Mouse (Mus musculus) MEL (cell line): ENCODE measurements at regions not wholly inside any gene's neighbourhood (a gene's known extent, or its start where the extent isn't known, plus 50 kb on each side); places are given as distances from the start of the nearest gene placed in this dataset.

Experiments used
- DNase-seq: peaks from one replicate; pipeline ENCODE4 v3.0.0; 2011; ENCODE audit warnings: low read depth, low spot score
- H3K27ac ChIP-seq: 2 replicates; pipeline ENCODE4 v1.5.1; 2012; ENCODE audit warnings: low read depth, mild to moderate bottlenecking, control low read depth, low read length, moderate library complexity; ENCODE audit not compliant: control insufficient read depth
- H3K27me3 ChIP-seq, 2 experiments: fragments of 150-350 bp in 1 of 2; sonication (generic) in 1 of 2; 2 replicates each; pipeline ENCODE4 v1.6.1; 2012; ENCODE audit warnings: low read length in 2 of 2, mild to moderate bottlenecking in 2 of 2, improper control_type of control experiment in 1 of 2, moderate library complexity in 1 of 2; ENCODE audit not compliant: insufficient read depth in 2 of 2, control insufficient read depth in 1 of 2
- H3K36me3 ChIP-seq, 2 experiments: 2 replicates each; pipeline ENCODE4 v1.6.1; 2012 to 2014; ENCODE audit warnings: low read length in 2 of 2, improper control_type of control experiment in 1 of 2, inconsistent platforms in 1 of 2, mild to moderate bottlenecking in 1 of 2; ENCODE audit not compliant: insufficient read depth in 2 of 2, control insufficient read depth in 1 of 2
- H3K4me1 ChIP-seq, 2 experiments: fragments of 150-350 bp in 1 of 2; sonication (generic) in 1 of 2; 2 replicates each; pipeline ENCODE4 v1.6.1; 2012; ENCODE audit warnings: low read length in 2 of 2, improper control_type of control experiment in 1 of 2, mild to moderate bottlenecking in 1 of 2; ENCODE audit not compliant: insufficient read depth in 2 of 2, control insufficient read depth in 1 of 2
- H3K4me3 ChIP-seq, 2 experiments: fragments of 150-350 bp in 1 of 2; sonication (generic) in 1 of 2; 2 replicates each; pipeline ENCODE4 v1.5.1; 2012; ENCODE audit warnings: low read depth in 2 of 2, low read length in 2 of 2, mild to moderate bottlenecking in 2 of 2, moderate library complexity in 2 of 2, control low read depth in 1 of 2, improper control_type of control experiment in 1 of 2; ENCODE audit not compliant: control insufficient read depth in 1 of 2, insufficient read depth in 1 of 2
- H3K79me2 ChIP-seq: 2 replicates; pipeline ENCODE4 v1.6.1; 2012; ENCODE audit warnings: mild to moderate bottlenecking, low read length, moderate library complexity; ENCODE audit not compliant: control insufficient read depth, poor library complexity, insufficient read depth
- H3K9ac ChIP-seq: 2 replicates; pipeline ENCODE4 v1.6.1; 2012; ENCODE audit warnings: low read depth, mild to moderate bottlenecking, control low read depth, low read length, moderate library complexity; ENCODE audit not compliant: control insufficient read depth, poor library complexity, severe bottlenecking
- H3K9me3 ChIP-seq: fragments of 150-350 bp; sonication (generic); replicated peaks from 2 replicates; pipeline ENCODE4 v1.6.1; 2012; ENCODE audit warnings: mild to moderate bottlenecking, low read length, improper control_type of control experiment, moderate library complexity; ENCODE audit not compliant: insufficient read depth
- CHD2 ChIP-seq: IDR thresholded peaks from 2 replicates; pipeline ENCODE4 v1.6.1; 2011; ENCODE audit warnings: low read length, improper control_type of control experiment
- E2F4 ChIP-seq: IDR thresholded peaks from 2 replicates; pipeline ENCODE4 v1.6.1; 2011; ENCODE audit warnings: low read depth, low read length, improper control_type of control experiment, borderline replicate concordance
- GATA1 ChIP-seq: IDR thresholded peaks from 2 replicates; pipeline ENCODE4 v1.6.1; 2011; ENCODE audit warnings: low read depth, low read length, improper control_type of control experiment
- MAZ ChIP-seq: IDR thresholded peaks from 2 replicates; pipeline ENCODE4 v1.6.1; 2012; ENCODE audit warnings: low read depth, mild to moderate bottlenecking, inconsistent platforms, low read length, improper control_type of control experiment
- MEF2A ChIP-seq: IDR thresholded peaks from 2 replicates; pipeline ENCODE4 v1.6.1; 2014; ENCODE audit warnings: low read depth, mild to moderate bottlenecking, inconsistent platforms, low read length, improper control_type of control experiment; ENCODE audit not compliant: poor library complexity, insufficient replicate concordance, severe bottlenecking; ENCODE audit errors: extremely low read depth
- MYB ChIP-seq: IDR thresholded peaks from 2 replicates; pipeline ENCODE4 v1.6.1; 2011; ENCODE audit warnings: mild to moderate bottlenecking, low read depth, low read length, improper control_type of control experiment
- MYC ChIP-seq: IDR thresholded peaks from 2 replicates; pipeline ENCODE4 v1.6.1; 2011; ENCODE audit warnings: low read depth, mild to moderate bottlenecking, low read length, improper control_type of control experiment, moderate library complexity
- NRF1 ChIP-seq: IDR thresholded peaks from 2 replicates; pipeline ENCODE4 v1.6.1; 2014; ENCODE audit warnings: low read depth, mild to moderate bottlenecking, inconsistent platforms, low read length, improper control_type of control experiment, moderate library complexity; ENCODE audit not compliant: poor library complexity, insufficient read depth, severe bottlenecking
- POLR2A ChIP-seq, 2 experiments: IDR thresholded peaks; 2 replicates each; pipeline ENCODE4 v1.6.1; 2011 to 2012; ENCODE audit warnings: low read length in 2 of 2, mild to moderate bottlenecking in 2 of 2, control low read depth in 1 of 2, improper control_type of control experiment in 1 of 2, low read depth in 1 of 2, moderate library complexity in 1 of 2; ENCODE audit not compliant: control insufficient read depth in 1 of 2, insufficient read depth in 1 of 2, poor library complexity in 1 of 2
- POLR2AphosphoS2 ChIP-seq: IDR thresholded peaks from 2 replicates; pipeline ENCODE4 v1.6.1; 2011; ENCODE audit warnings: low read length, improper control_type of control experiment
- POLR2AphosphoS5 ChIP-seq: IDR thresholded peaks from 2 replicates; pipeline ENCODE4 v1.6.1; 2012; ENCODE audit warnings: low read depth, borderline replicate concordance, mild to moderate bottlenecking, inconsistent platforms, low read length, moderate library complexity, mixed read lengths
- RCOR1 ChIP-seq: IDR thresholded peaks from 2 replicates; pipeline ENCODE4 v1.6.1; 2012; ENCODE audit warnings: low read depth, mild to moderate bottlenecking, inconsistent platforms, low read length, improper control_type of control experiment
- SIN3A ChIP-seq: IDR thresholded peaks from 2 replicates; pipeline ENCODE4 v1.6.1; 2012; ENCODE audit warnings: low read length, improper control_type of control experiment, inconsistent platforms
- SMC3 ChIP-seq: IDR thresholded peaks from 2 replicates; pipeline ENCODE4 v1.6.1; 2011; ENCODE audit warnings: low read depth, low read length, improper control_type of control experiment
- TAL1 ChIP-seq: IDR thresholded peaks from 2 replicates; pipeline ENCODE4 v1.6.1; 2012; ENCODE audit warnings: mild to moderate bottlenecking, inconsistent platforms, low read length, moderate library complexity, mixed read lengths
- USF1 ChIP-seq: IDR thresholded peaks from 2 replicates; pipeline ENCODE4 v1.6.1; 2014; ENCODE audit warnings: low read depth, mild to moderate bottlenecking, inconsistent platforms, low read length, improper control_type of control experiment, moderate library complexity
- USF2 ChIP-seq, 2 experiments: IDR thresholded peaks; 2 replicates each; pipeline ENCODE4 v1.6.1; 2011 to 2012; ENCODE audit warnings: improper control_type of control experiment in 2 of 2, low read length in 2 of 2, borderline replicate concordance in 1 of 2, inconsistent platforms in 1 of 2, low read depth in 1 of 2, mild to moderate bottlenecking in 1 of 2; ENCODE audit not compliant: insufficient read depth in 1 of 2
- ZC3H11A ChIP-seq: IDR thresholded peaks from 2 replicates; pipeline ENCODE4 v1.6.1; 2012; ENCODE audit warnings: low read depth, mild to moderate bottlenecking, inconsistent platforms, low read length, improper control_type of control experiment
- ZKSCAN1 ChIP-seq: IDR thresholded peaks from 2 replicates; pipeline ENCODE4 v1.6.1; 2012; ENCODE audit warnings: low read depth, mild to moderate bottlenecking, inconsistent platforms, low read length, improper control_type of control experiment, moderate library complexity
- ZMIZ1 ChIP-seq: IDR thresholded peaks from 2 replicates; pipeline ENCODE4 v1.6.1; 2012; ENCODE audit warnings: low read depth, mild to moderate bottlenecking, inconsistent platforms, low read length, improper control_type of control experiment, moderate library complexity
- ZNF384 ChIP-seq: IDR thresholded peaks from 2 replicates; pipeline ENCODE4 v1.6.1; 2012; ENCODE audit warnings: low read depth, mild to moderate bottlenecking, inconsistent platforms, low read length, improper control_type of control experiment

DNA sequence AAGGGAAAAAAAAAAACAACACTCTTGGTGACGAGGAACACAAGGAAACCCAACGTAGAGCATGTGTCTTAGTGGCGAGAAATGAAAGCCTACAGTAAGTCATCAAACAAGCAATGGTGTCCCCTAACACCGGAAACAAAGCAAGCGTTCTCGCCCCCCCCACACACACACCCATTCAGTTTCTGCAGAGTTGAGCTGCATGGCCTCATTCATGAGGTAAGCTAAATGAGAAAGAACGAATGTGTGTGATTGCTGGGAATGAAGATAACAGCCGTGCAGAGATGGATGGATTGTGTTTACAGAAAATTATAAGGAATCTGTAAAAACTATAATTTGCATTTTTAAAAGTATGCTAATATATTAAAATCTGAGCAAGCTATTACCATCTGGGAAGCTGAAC, 248.3 kb upstream of the Pmfbp1 start:
- no peak overlapping the region for H3K9ac ChIP-seq
- no peak for TF ChIP-seq RCOR1
- TF ChIP-seq MYB = no peak
- no peak for TF ChIP-seq USF2 (IDR thresholded peaks at IDR 0.05; ENCODE audit: borderline replicate concordance in 1 of 2, insufficient read depth in 1 of 2, low read depth in 1 of 2, low read length in 2 of 2)
- no peak for TF ChIP-seq CHD2
- no peak for TF ChIP-seq SMC3
- no peak for TF ChIP-seq MYC
- TF ChIP-seq SIN3A = no peak
- no peak for TF ChIP-seq USF1
- TF ChIP-seq ZC3H11A = no peak
- TF ChIP-seq E2F4 = no peak
- no peak for TF ChIP-seq ZKSCAN1
- no peak for TF ChIP-seq ZNF384
- TF ChIP-seq POLR2AphosphoS2 = no peak
- TF ChIP-seq POLR2A (IDR thresholded peaks at IDR 0.05; ENCODE audit: control insufficient read depth in 1 of 2, insufficient read depth in 1 of 2, low read depth in 1 of 2, low read length in 2 of 2, poor library complexity in 1 of 2) = no peak
- no peak for TF ChIP-seq ZMIZ1
- H3K4me1 ChIP-seq = no peaks in the 10 kb centered on the region
- H3K36me3 ChIP-seq = no peaks in the 10 kb centered on the region
- no peaks in the 10 kb centered on the region for H3K9me3 ChIP-seq
- H3K4me3 ChIP-seq = no peak overlapping the region
- DNase-seq = no peak
- H3K79me2 ChIP-seq = no peaks in the 10 kb centered on the region
- H3K27me3 ChIP-seq = no peaks in the 10 kb centered on the region
- H3K27ac ChIP-seq = no peak overlapping the region

DNA sequence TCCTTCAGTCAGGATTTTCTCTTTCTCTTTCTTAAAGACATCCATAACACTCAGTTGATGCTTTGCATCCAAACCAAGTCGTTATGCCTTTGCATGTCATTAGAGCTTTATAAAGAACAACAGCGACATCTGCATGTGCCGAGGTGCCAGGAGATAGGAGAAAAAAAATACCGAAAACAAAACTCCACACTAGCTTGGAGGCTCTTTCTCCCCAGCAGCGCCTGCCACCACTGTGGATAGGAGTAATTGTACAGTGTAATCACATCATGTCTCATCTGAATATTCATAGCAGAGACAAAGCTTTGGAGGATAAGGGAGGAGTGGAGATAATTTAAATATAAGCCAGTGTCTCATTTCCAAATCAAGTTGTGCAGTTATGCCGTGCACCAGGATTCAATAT, 246.0 kb upstream of the Pmfbp1 start:
- no peaks in the 10 kb centered on the region for H3K27me3 ChIP-seq

More for the DNA sequence above, 246.0 kb upstream of the Pmfbp1 start:
- no peak overlapping the region for H3K4me3 ChIP-seq
- H3K36me3 ChIP-seq = no peaks in the 10 kb centered on the region
- no peak for DNase-seq
- H3K9ac ChIP-seq = no peak overlapping the region
- no peak overlapping the region for H3K27ac ChIP-seq
- TF ChIP-seq CHD2 = no peak
- no peak for TF ChIP-seq TAL1
- no peak for TF ChIP-seq ZC3H11A
- TF ChIP-seq POLR2AphosphoS5 = no peak
- no peak for TF ChIP-seq MEF2A
- no peak for TF ChIP-seq GATA1
- TF ChIP-seq MAZ = no peak
- no peak for TF ChIP-seq NRF1
- TF ChIP-seq USF1 = no peak
- no peaks in the 10 kb centered on the region for H3K4me1 ChIP-seq
- no peaks in the 10 kb centered on the region for H3K79me2 ChIP-seq
- H3K9me3 ChIP-seq = no peaks in the 10 kb centered on the region
